Mouse (Mus musculus) cerebellum, postnatal 14 days (tissue): ENCODE results near the gene Htr6.
A peak's percentile ranks its signal among the peaks of the same experiment; 100 is the strongest.

Source experiments
- DNase-seq, 2 experiments: peaks; one replicate each; pipeline ENCODE4 v3.0.0; 2021; ENCODE audit warnings: mixed read lengths in 2 of 2

Htr6 gene

GRCm38 (mm10) chr4:139075041-139075711 is at the start of gene Htr6:
TSS of gene Htr6 (minus strand) at chr4:139075570.
- no peak for DNase-seq

- DNase-seq: no peak
Measured at GRCm38 (mm10) chr4:139124940-139125339, 49.6 kb upstream of the Htr6 start.

- no peak for DNase-seq
Measured at GRCm38 (mm10) chr4:139122557-139122956, 47.2 kb upstream of the Htr6 start.

DNA sequence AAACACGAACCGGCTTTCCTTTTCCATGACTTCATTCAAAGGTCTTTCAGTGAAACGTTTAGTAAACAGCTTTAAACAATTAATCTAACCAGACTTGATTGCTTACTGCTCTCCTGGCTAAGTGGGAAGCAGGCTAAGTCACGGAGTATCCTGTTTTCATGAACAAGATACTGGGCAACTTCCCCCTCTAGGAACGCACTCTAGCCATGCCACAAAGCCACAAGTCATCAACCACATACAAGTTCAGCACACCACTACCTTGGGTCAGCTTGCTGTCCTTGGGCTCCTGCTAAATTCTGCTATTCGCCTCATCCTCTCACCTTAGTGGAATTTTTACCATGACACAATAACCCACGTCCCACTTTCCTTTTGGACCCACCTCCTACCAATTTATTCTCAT is 45.6 kb upstream of the Htr6 start:
- DNase-seq: no peak

DNA sequence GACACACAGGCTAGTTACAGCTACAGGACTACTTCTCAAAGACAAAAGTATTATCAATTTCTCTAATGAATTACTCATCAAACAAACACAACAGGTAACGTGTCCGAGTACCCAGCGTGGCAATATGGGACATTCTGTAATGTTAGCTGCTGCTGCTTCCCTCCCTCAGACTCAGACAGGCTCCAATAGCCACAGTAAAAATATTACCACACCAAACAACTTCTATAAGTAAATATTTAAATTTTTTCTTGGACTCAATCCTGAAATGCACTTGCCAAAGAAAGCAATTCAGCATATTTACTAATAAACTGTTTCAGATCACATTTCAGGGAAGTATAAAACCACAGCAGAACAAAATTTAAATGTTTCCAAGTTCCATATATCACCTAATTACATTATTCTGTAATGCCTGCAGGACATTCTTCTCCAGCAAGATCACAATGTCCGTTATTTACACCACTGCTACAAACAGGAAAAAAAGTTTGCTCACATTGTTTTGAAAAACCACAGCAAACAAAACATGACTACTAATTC is 45.0 kb upstream of the Htr6 start:
- DNase-seq: no peak

DNA sequence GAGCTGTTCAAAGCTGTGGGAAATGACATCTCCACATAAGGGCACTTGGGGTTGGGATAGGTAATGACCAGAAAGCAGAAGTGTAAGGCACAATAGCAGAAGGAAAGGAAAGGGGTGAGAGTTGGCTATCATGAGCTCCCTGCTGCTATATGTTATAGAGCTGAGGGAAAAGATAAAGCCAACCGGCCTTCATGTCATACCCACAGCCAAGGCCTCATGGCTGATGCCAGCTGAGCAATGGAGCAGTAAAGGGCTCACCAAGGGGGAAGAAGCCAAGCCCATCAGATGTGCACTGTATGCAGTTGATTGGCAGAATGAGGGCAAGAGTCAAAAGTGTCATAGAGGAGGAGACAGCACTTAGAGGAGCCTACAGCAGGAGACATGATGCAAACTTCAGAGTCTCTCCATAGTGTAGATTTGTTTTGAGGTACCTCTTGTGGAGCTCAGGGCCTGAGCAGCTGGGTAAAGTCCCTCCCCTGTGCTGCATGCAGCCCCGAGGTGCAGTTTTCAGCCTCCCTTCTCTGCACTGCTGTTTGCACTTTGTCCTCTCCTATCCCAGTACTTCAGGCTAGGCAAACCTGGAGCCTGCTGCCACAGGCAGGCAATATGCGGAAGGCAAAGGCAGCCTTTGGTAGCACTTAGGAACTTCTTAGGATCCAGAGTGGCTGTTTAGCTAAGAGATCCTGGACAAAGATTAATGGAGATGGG is 41.1 kb upstream of the Htr6 start:
- DNase-seq: peak; percentile 38 to 42

GRCm38 (mm10) chr4:139115721-139116120 is 40.4 kb upstream of the Htr6 start:
- DNase-seq: peak in 1 of 2 experiments; percentile 56

DNA sequence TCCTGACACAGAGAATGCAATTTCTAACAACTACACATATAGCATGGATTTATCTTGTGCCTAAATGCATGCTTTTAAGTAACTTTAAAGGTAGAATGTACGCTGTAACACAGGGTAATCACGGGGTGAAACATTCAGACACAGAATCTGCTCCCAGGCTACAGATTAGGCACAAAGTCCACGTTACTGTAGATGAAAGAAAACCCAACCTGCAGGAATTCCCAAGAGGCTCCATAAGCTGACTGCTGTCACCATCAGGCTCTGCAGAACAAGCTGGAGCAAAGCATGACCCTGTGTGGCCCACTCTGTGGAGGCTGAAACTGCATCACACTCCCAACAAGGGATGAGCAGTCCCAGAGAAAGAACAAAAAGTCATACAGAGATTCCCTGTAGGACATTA is 37.1 kb upstream of the Htr6 start:
- no peak for DNase-seq

DNA sequence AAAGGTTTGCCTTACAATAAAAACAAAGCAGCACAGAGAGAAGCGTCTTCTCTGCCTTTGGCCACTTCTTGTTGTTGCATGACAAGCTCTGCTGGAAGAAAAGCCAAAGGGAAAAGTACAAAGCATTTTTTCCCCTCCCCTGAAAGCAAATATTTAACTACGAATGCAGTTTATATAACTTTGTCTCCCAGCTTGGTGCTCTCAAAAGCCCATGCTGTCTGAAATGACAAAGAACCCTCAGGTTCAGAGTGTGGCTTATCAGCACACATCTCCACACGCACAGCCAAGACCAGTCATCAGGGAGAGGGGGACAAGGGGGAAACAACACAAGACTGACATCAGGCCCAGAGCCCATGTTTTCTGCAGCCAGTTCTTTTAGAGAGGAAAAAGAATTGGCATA is 36.1 kb upstream of the Htr6 start:
- no peak for DNase-seq

DNA sequence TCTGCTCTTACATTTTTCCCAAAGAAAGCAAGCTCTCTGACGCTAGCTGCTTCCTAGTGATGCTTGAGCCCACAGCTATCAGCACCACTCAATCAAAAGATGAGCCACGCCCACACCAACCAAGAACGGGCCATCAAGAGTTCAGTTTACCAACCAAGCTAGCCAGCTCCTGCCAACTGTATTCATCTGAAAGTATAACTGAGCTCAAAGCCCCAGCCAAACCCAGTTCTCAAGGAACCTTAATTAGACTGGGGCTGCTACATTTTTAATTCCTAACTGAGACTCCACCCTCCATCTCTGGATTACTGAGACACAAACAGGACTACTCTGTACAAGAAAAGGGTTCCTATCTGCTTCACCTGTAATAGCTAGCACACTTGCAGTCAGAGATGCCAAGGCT is 35.5 kb upstream of the Htr6 start:
- DNase-seq: no peak

DNA sequence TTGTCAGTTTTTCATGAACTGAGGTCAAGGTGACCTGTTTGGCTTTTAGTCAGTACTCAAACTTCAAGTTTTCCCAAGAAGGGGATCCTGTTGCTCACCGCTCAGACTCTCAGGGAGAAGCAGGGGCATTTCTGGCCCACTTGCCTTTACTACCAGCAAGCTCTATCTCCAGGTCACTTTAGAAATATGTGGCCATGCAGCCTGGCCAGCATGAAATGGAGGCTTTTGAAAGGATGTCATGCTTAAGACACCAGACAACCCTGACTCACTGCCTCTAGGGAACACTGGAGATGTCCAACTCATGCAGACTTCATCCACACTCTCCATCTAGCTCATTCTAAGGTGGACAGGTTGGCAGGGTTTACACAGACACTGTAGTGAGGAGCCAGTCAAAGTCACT is 30.1 kb upstream of the Htr6 start:
- no peak for DNase-seq

- no peak for DNase-seq
Measured at GRCm38 (mm10) chr4:139101546-139101945, 26.2 kb upstream of the Htr6 start.

GRCm38 (mm10) chr4:139100326-139100725 is 25.0 kb upstream of the Htr6 start:
- DNase-seq: no peak

- no peak for DNase-seq
Measured at GRCm38 (mm10) chr4:139096201-139096600, 20.8 kb upstream of the Htr6 start.

DNA sequence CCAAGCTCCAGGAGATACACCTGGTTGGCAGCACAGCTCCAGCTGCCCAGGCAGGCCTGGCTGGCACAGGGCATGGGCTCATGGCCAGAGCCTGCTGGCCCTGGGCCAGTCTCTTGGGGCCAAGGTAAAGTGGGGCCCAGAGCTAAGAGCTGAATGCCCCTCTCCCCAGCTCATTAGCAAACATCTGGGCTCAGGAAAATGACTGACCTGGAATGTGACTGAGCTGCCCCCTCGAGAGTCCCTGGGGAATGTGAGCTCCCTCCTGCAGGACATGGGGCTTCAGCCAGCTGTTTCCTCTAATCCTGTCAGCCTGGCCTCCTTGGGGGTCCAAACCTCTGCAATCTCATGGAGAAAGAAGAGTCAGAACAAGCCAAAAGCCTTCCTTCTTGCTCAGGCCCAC is 20.0 kb upstream of the Htr6 start:
- DNase-seq: peak in 1 of 2 experiments; percentile 31

GRCm38 (mm10) chr4:139093196-139093530 is 17.8 kb upstream of the Htr6 start:
- DNase-seq: no peak

GRCm38 (mm10) chr4:139092356-139093195 is 17.2 kb upstream of the Htr6 start, which contains the start of gene Nbl1:
TSS of gene Nbl1 (minus strand) at chr4:139092993.
- DNase-seq: peak in 1 of 2 experiments; percentile 42

DNA sequence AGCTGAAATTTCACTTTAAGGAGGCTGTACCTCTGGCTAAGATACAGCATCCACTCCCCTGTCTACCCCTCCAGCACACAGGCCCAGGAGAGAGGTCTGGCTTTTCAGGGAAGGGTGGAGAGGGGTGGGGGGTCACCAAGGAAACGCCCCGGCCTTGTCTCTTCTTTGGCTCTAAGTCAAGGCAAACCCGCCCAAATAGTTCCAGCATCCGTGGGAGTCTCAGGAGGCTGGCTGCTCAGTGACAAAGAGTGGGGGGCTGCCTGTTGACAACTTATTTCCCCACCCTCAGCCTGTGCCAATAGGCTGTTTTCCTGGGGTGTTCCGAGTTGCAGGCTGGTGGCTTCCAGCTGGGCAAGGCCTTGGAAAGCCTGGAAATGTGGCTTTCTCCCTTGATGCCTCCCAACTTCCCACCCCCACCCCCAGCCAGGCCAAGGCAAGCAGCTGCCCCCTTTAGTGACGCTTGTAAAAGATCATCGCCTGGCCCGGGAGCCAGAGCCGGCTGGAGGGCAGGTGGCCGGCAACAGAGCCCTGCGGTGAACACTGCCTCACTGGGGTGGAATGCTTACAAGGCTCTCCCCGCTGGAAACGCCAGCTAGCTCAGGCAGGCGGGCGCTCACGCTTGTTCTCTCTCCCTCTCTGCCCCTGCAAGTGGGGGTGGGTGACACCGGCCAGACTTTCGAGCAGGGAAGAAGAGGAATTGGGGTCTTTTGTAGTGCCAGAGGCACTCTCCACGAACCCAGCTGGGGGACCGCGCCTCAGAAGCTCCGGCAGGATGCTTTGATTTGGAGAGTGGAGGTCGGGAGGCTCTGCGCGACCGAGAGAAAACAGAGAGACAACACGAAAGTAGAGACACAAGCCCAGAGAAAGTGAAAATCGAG is 16.3 kb upstream of the Htr6 start:
- DNase-seq: peak in 1 of 2 experiments; percentile 38

DNA sequence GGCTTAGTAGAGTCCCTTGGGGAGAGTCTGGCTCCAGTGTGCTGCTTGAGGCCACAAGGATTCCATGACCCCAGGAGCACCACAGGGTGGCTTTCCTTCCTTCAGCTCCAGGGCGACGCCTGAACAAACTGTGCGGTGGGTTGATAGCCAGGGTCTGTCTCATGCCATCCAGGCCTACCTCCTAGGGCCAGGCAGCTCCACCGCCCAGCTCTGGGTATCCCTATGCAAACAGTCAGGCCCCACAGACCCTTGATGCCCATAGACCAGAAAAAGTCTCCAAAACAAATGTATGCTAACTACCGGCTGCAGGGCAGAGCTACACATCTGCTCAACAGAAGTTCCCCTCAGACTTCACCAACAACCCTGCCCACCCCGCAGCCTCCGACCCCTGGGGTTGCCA is 15.7 kb upstream of the Htr6 start:
- no peak for DNase-seq

GRCm38 (mm10) chr4:139090303-139090940 is 15.1 kb upstream of the Htr6 start:
- DNase-seq: no peak

- no peak for DNase-seq
Measured at GRCm38 (mm10) chr4:139088982-139089671, 13.8 kb upstream of the Htr6 start.
